Mouse (Mus musculus): ENCODE measurements at regions not wholly inside any gene's neighbourhood (a gene's known extent, or its start where the extent isn't known, plus 50 kb on each side); places are given as distances from the start of the nearest gene placed in this dataset.
"Not testable (repeated sequence)": the region's sequence is repeated elsewhere in the genome, so short reads cannot be mapped to it uniquely, and the experiment has no call there.

- Histone ChIP-seq H3K27ac (replicated peaks; ENCODE audit: low read depth, low read length) (no peak overlapping the region), H3K4me3 (ENCODE audit: insufficient read depth, low read depth, low read length) (no peak overlapping the region), H3K4me1 (ENCODE audit: control insufficient read depth, insufficient read depth, insufficient read length, low read length) (peaks cover 11% of the 10 kb centered on the region)
Measured at GRCm38 (mm10) chr13:52114962-52115361, 268.5 kb downstream of the Gadd45g start.

DNA sequence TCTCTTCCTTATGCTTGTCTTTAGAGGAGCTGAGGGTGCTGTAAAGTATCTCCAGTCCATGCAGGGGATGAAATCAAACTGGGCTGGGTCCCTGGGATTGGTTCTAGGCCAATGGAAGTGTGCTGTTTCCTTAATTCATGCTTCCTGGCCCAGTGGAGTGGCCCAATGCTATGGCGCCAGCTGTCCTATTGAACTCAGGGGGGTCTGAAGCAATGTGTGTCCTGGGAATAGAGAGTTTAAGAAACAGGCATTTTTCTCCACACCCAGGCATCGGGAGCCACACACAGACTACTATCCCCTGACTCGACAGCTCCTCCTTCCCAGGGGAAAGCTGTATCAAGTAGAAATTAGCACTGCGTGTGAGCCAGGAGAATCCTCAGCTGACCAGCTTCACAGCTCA lies 269.8 kb downstream of the Gadd45g start:
- peaks cover 11% of the 10 kb centered on the region for H3K4me1 ChIP-seq (ENCODE audit: control insufficient read depth, insufficient read depth, insufficient read length, low read length)
- H3K27ac ChIP-seq (replicated peaks; ENCODE audit: low read depth, low read length) = no peak overlapping the region
- H3K4me3 ChIP-seq (ENCODE audit: insufficient read depth, low read depth, low read length) = no peak overlapping the region

DNA sequence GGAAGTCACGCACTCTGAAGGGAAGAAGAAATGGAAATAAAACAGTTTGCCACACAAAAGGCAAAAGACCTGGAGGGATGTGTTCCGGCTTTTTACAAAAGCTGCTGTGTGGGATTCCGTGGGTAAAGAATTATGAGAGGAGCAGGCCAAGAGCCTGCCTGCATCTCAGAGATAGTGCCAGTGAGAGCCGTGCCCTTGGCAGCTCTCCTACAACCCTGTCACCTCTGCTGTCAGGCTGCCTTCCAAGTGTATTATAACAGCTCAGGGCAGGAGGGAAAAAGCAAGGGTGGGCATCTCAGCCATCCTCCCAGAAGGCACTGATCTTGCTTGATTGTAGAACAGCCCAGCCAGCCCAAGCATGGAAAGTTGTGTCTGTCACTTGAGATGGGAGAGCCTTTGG lies 270.3 kb downstream of the Gadd45g start:
- H3K4me1 ChIP-seq (ENCODE audit: control insufficient read depth, insufficient read depth, insufficient read length, low read length) = peaks cover 11% of the 10 kb centered on the region
- no peak overlapping the region for H3K4me3 ChIP-seq (ENCODE audit: insufficient read depth, low read depth, low read length)
- no peak overlapping the region for H3K27ac ChIP-seq (replicated peaks; ENCODE audit: low read depth, low read length)

DNA sequence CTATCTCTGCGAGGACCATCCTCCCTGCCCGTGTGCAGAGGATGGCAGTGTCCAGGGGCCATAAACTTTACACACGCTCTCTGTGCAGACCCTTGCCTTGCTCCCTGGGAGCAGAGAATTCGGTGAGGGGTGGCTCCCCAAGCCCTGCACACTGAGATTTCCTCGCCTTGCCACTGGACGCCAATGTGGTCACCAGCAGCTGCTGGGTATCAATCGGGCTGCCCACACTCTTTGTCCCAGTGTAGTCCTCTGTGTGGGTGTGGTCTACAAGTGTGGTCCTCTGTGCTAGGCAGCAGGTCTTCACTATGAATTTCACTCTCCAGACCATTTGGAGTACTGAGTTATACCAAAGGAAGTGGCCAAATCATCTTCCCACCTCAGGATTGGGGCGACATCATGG lies 274.3 kb downstream of the Gadd45g start:
- Histone ChIP-seq H3K4me3 (ENCODE audit: insufficient read depth, low read depth, low read length) (no peak overlapping the region), H3K27ac (replicated peaks; ENCODE audit: low read depth, low read length) (no peak overlapping the region), H3K4me1 (ENCODE audit: control insufficient read depth, insufficient read depth, insufficient read length, low read length) (peaks cover 9% of the 10 kb centered on the region; the same call in 1 of the 2 replicates)

GRCm38 (mm10) chr13:52125037-52125436 lies 278.6 kb downstream of the Gadd45g start:
- no peak overlapping the region for H3K4me3 ChIP-seq (ENCODE audit: insufficient read depth, low read depth, low read length)
- H3K27ac ChIP-seq (replicated peaks; ENCODE audit: low read depth, low read length) = no peak overlapping the region
- H3K4me1 ChIP-seq (ENCODE audit: control insufficient read depth, insufficient read depth, insufficient read length, low read length) = peaks cover 3% of the 10 kb centered on the region; the same call in 1 of the 2 replicates

GRCm38 (mm10) chr13:52127751-52128150 lies 281.3 kb downstream of the Gadd45g start:
- peaks cover 3% of the 10 kb centered on the region; the same call in 1 of the 2 replicates for H3K4me1 ChIP-seq (ENCODE audit: control insufficient read depth, insufficient read depth, insufficient read length, low read length)
- no peak overlapping the region for H3K27ac ChIP-seq (replicated peaks; ENCODE audit: low read depth, low read length)
- H3K4me3 ChIP-seq (ENCODE audit: insufficient read depth, low read depth, low read length) = no peak overlapping the region

DNA sequence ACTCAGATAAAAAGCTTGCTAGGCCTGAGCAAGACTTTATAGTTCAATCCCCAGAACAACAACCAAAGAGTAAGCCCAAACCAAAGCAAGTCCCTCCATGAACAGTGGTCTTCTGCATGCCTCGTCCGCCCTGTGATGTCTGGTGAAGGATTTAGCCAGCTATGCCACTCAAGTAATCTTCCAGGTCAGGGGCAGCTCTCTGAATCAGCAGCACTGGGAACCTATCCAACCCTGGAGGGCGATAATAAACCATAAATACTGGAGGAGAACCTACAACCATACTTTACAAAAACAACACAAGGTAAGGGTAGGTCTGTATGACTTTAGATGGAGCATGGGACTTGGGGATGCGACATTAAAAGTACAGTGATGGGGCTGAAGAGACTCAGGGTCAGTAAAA lies 283.0 kb downstream of the Gadd45g start:
- Histone ChIP-seq H3K4me3 (ENCODE audit: insufficient read depth, low read depth, low read length) (no peak overlapping the region), H3K4me1 (ENCODE audit: control insufficient read depth, insufficient read depth, insufficient read length, low read length) (peaks cover 3% of the 10 kb centered on the region; the same call in 1 of the 2 replicates), H3K27ac (replicated peaks; ENCODE audit: low read depth, low read length) (no peak overlapping the region)

- Histone ChIP-seq H3K4me3 (ENCODE audit: insufficient read depth, low read depth, low read length) (no peak overlapping the region), H3K4me1 (ENCODE audit: control insufficient read depth, insufficient read depth, insufficient read length, low read length) (no peaks in the 10 kb centered on the region), H3K27ac (replicated peaks; ENCODE audit: low read depth, low read length) (no peak overlapping the region)
Measured at GRCm38 (mm10) chr13:52133202-52133601, 286.7 kb downstream of the Gadd45g start.

DNA sequence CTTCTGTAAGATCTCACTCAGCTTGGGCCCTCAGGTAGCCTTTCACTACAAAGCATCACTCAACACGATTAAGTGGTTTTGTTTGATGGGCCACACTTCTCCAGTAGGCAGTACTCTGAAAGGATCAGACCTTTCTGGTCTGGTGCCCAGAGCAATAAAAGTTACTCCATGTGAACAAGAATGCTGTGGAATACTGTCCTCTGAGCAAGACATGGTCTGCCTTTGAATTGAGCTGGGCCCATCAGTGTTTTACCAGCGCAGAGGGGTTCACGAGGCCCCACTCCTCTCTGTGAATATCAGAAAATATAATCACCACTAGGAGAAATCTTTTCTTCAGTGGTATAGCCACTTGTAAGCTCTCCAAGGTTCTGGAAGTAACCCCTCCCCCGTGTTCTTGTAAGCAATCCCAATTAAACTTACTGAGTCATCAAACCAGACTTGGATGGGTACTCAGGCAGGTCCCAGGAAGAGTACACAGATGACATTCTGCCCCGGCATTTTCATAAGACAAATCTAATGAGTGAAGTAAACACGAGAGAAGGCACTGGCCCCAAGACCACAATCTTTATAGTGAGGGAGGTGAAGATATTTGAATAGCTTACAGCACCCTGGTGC lies 292.0 kb downstream of the Gadd45g start:
- Histone ChIP-seq H3K4me1 (ENCODE audit: control insufficient read depth, insufficient read depth, insufficient read length, low read length) (no peaks in the 10 kb centered on the region), H3K4me3 (ENCODE audit: insufficient read depth, low read depth, low read length) (no peak overlapping the region), H3K27ac (replicated peaks; ENCODE audit: low read depth, low read length) (no peak overlapping the region)

- no peak overlapping the region for H3K27ac ChIP-seq (replicated peaks; ENCODE audit: low read depth, low read length)
- no peaks in the 10 kb centered on the region for H3K4me1 ChIP-seq (ENCODE audit: control insufficient read depth, insufficient read depth, insufficient read length, low read length)
- H3K4me3 ChIP-seq (ENCODE audit: insufficient read depth, low read depth, low read length) = no peak overlapping the region
Measured at GRCm38 (mm10) chr13:52139140-52139809, 292.8 kb downstream of the Gadd45g start.

GRCm38 (mm10) chr13:52140221-52140620 lies 293.7 kb downstream of the Gadd45g start:
- no peak overlapping the region for H3K4me3 ChIP-seq (ENCODE audit: insufficient read depth, low read depth, low read length)
- H3K27ac ChIP-seq (replicated peaks; ENCODE audit: low read depth, low read length) = no peak overlapping the region
- H3K4me1 ChIP-seq (ENCODE audit: control insufficient read depth, insufficient read depth, insufficient read length, low read length) = no peaks in the 10 kb centered on the region

- H3K4me1 ChIP-seq (ENCODE audit: control insufficient read depth, insufficient read depth, insufficient read length, low read length); H3K4me3 ChIP-seq (ENCODE audit: insufficient read depth, low read depth, low read length); H3K27ac ChIP-seq (replicated peaks; ENCODE audit: low read depth, low read length): not testable (repeated sequence)
Measured at GRCm38 (mm10) chr13:52144066-52144465, 297.6 kb downstream of the Gadd45g start.

DNA sequence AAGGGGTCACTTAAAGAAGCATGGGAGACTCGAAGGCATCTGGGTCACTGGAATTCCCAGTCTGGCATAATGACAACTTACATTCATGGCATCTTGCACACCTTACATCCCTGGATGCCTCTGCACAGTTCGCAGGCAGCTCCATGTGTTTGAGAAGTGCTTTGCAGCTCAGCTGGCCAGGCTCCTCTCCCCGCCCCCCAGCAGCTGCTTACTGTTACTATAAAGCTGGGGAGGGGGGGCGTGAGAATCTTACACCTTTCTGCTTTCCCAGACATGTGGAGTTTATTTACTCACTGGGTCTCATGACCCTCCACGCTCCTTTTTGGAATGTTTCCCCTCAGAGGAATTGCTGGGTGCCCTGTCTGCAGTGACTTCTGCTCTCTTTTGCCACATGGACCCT lies 299.4 kb downstream of the Gadd45g start:
- Histone ChIP-seq H3K4me1 (ENCODE audit: control insufficient read depth, insufficient read depth, insufficient read length, low read length) (no peaks in the 10 kb centered on the region), H3K4me3 (ENCODE audit: insufficient read depth, low read depth, low read length) (no peak overlapping the region), H3K27ac (replicated peaks; ENCODE audit: low read depth, low read length) (no peak overlapping the region)

GRCm38 (mm10) chr13:52150281-52150680 lies 303.8 kb downstream of the Gadd45g start:
- Histone ChIP-seq H3K27ac (replicated peaks; ENCODE audit: low read depth, low read length) (no peak overlapping the region), H3K4me1 (ENCODE audit: control insufficient read depth, insufficient read depth, insufficient read length, low read length) (peaks cover 7% of the 10 kb centered on the region), H3K4me3 (ENCODE audit: insufficient read depth, low read depth, low read length) (no peak overlapping the region)

GRCm38 (mm10) chr13:52151777-52152176 lies 305.3 kb downstream of the Gadd45g start:
- H3K4me1 ChIP-seq (ENCODE audit: control insufficient read depth, insufficient read depth, insufficient read length, low read length) = peaks cover 13% of the 10 kb centered on the region
- no peak overlapping the region for H3K27ac ChIP-seq (replicated peaks; ENCODE audit: low read depth, low read length)
- no peak overlapping the region for H3K4me3 ChIP-seq (ENCODE audit: insufficient read depth, low read depth, low read length)

DNA sequence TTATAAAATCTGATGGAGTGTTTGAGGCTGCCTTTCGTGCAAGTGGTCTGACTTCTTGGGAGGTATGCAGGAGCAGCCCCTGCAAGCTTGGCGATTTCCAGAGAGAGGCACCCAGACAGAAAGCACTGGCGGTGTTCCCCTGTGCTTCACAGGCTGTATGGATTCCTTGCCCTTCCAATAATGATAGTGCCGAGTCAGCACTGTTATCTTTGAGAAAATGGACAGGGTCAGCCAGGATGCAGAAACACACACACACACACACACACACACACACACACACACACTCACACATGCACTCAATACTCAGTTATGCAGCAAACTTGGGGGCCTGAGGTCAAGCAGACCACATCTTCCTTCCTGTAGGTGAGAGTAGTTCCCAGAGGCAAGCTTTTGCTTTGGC lies 305.7 kb downstream of the Gadd45g start:
- Histone ChIP-seq H3K4me3 (ENCODE audit: insufficient read depth, low read depth, low read length) (no peak overlapping the region), H3K4me1 (ENCODE audit: control insufficient read depth, insufficient read depth, insufficient read length, low read length) (peaks cover 13% of the 10 kb centered on the region), H3K27ac (replicated peaks; ENCODE audit: low read depth, low read length) (no peak overlapping the region)
